Mouse (Mus musculus): ENCODE data around the gene Vps52. TPM values are rescaled to one million over a fixed set of nuclear protein-coding genes. Genes with fewer than 3 reads are reported as not detected.
"Not testable (repeated sequence)": the region's sequence is repeated elsewhere in the genome, so short reads cannot be mapped to it uniquely, and the experiment has no call there.

Vps52 gene
- polyA plus RNA-seq, 1 experiment from 2014 or later: 49.4 TPM

- Histone ChIP-seq H3K27me3 (ENCODE audit: control insufficient read depth, insufficient read depth, low read depth, low read length) (peaks cover 9% of the 10 kb centered on the region), H3K36me3 (ENCODE audit: control insufficient read depth, insufficient read depth, low read length) (no peaks in the 10 kb centered on the region), H3K27ac (ENCODE audit: low read length) (no peak overlapping the region), H3K4me1 (replicated peaks; ENCODE audit: control insufficient read depth, insufficient read depth, low read length) (no peaks in the 10 kb centered on the region; the same call in 1 of the 2 replicates), H3K9me3 (ENCODE audit: control insufficient read depth, low read length) (no peaks in the 10 kb centered on the region), H3K4me2 (ENCODE audit: low read depth, low read length) (no peak overlapping the region), H3K9ac (ENCODE audit: low read length) (no peak overlapping the region), H3K4me3 (ENCODE audit: low read length) (no peak overlapping the region)
- WGBS: 5% methylated on average over 1 of the region's 1 CpGs
- ATAC-seq (ENCODE audit: low read depth): peak; percentile 74; the same call in 1 of the 2 replicates
Measured at GRCm38 (mm10) chr17:33972691-33973090, 17.1 kb downstream of the Vps52 start.

- ATAC-seq (ENCODE audit: low read depth): no peak
- 53% methylated on average over 3 of the region's 3 CpGs for WGBS
Measured at GRCm38 (mm10) chr17:33973572-33973971, 18.0 kb downstream of the Vps52 start.

GRCm38 (mm10) chr17:33977861-33978557 is 22.4 kb downstream of the Vps52 start:
- H3K4me1 ChIP-seq (replicated peaks; ENCODE audit: control insufficient read depth, insufficient read depth, low read length): peaks cover 23% of the 10 kb centered on the region
- H3K27me3 ChIP-seq (ENCODE audit: control insufficient read depth, insufficient read depth, low read depth, low read length): peaks cover 33% of the 10 kb centered on the region
- peak overlapping the region; percentile 35; the same call in 1 of the 2 replicates for H3K9ac ChIP-seq (ENCODE audit: low read length)
- no peaks in the 10 kb centered on the region for H3K9me3 ChIP-seq (ENCODE audit: control insufficient read depth, low read length)
- H3K27ac ChIP-seq (ENCODE audit: low read length): no peak overlapping the region
- H3K4me2 ChIP-seq (ENCODE audit: low read depth, low read length): peak overlapping the region; percentile 64
- H3K36me3 ChIP-seq (ENCODE audit: control insufficient read depth, insufficient read depth, low read length): no peaks in the 10 kb centered on the region
- WGBS: 2% methylated on average over 57 of the region's 57 CpGs
- H3K4me3 ChIP-seq (ENCODE audit: low read length): peak overlapping the region; percentile 48
- ATAC-seq (ENCODE audit: low read depth): no peak

More at GRCm38 (mm10) chr17:33973572-33973971, 18.0 kb downstream of the Vps52 start:
- Histone ChIP-seq H3K4me3 (ENCODE audit: low read length) (no peak overlapping the region), H3K4me1 (replicated peaks; ENCODE audit: control insufficient read depth, insufficient read depth, low read length) (peaks cover 6% of the 10 kb centered on the region), H3K4me2 (ENCODE audit: low read depth, low read length) (no peak overlapping the region), H3K9ac (ENCODE audit: low read length) (no peak overlapping the region), H3K27ac (ENCODE audit: low read length) (no peak overlapping the region), H3K27me3 (ENCODE audit: control insufficient read depth, insufficient read depth, low read depth, low read length) (peaks cover 18% of the 10 kb centered on the region), H3K36me3 (ENCODE audit: control insufficient read depth, insufficient read depth, low read length) (no peaks in the 10 kb centered on the region), H3K9me3 (ENCODE audit: control insufficient read depth, low read length) (no peaks in the 10 kb centered on the region)

GRCm38 (mm10) chr17:33978631-33979031 is 23.0 kb downstream of the Vps52 start:
- peaks cover 23% of the 10 kb centered on the region for H3K4me1 ChIP-seq (replicated peaks; ENCODE audit: control insufficient read depth, insufficient read depth, low read length)
- H3K36me3 ChIP-seq (ENCODE audit: control insufficient read depth, insufficient read depth, low read length): no peaks in the 10 kb centered on the region
- peaks cover 33% of the 10 kb centered on the region for H3K27me3 ChIP-seq (ENCODE audit: control insufficient read depth, insufficient read depth, low read depth, low read length)
- ATAC-seq (ENCODE audit: low read depth): peak; percentile 10
- H3K4me3 ChIP-seq (ENCODE audit: low read length): peak overlapping the region; percentile 48
- no peak overlapping the region for H3K27ac ChIP-seq (ENCODE audit: low read length)
- no peaks in the 10 kb centered on the region for H3K9me3 ChIP-seq (ENCODE audit: control insufficient read depth, low read length)
- H3K9ac ChIP-seq (ENCODE audit: low read length): peak overlapping the region; percentile 35; the same call in 1 of the 2 replicates
- H3K4me2 ChIP-seq (ENCODE audit: low read depth, low read length): peak overlapping the region; percentile 64
- WGBS: 0% methylated on average over 16 of the region's 17 CpGs

GRCm38 (mm10) chr17:33979512-33980050 is 24.0 kb downstream of the Vps52 start:
- Histone ChIP-seq H3K4me1 (replicated peaks; ENCODE audit: control insufficient read depth, insufficient read depth, low read length) (peaks cover 23% of the 10 kb centered on the region), H3K9me3 (ENCODE audit: control insufficient read depth, low read length) (no peaks in the 10 kb centered on the region), H3K4me2 (ENCODE audit: low read depth, low read length) (no peak overlapping the region), H3K36me3 (ENCODE audit: control insufficient read depth, insufficient read depth, low read length) (no peaks in the 10 kb centered on the region), H3K27ac (ENCODE audit: low read length) (no peak overlapping the region), H3K27me3 (ENCODE audit: control insufficient read depth, insufficient read depth, low read depth, low read length) (peaks cover 33% of the 10 kb centered on the region), H3K4me3 (ENCODE audit: low read length) (no peak overlapping the region), H3K9ac (ENCODE audit: low read length) (no peak overlapping the region)
- WGBS: 38% methylated on average over 6 of the region's 6 CpGs
- no peak for ATAC-seq (ENCODE audit: low read depth)

GRCm38 (mm10) chr17:33980181-33981035 is 24.8 kb downstream of the Vps52 start:
- Histone ChIP-seq H3K4me2 (ENCODE audit: low read depth, low read length) (peak overlapping the region; percentile 58; the same call in 1 of the 2 replicates), H3K4me1 (replicated peaks; ENCODE audit: control insufficient read depth, insufficient read depth, low read length) (peaks cover 23% of the 10 kb centered on the region), H3K36me3 (ENCODE audit: control insufficient read depth, insufficient read depth, low read length) (no peaks in the 10 kb centered on the region), H3K9ac (ENCODE audit: low read length) (no peak overlapping the region), H3K9me3 (ENCODE audit: control insufficient read depth, low read length) (no peaks in the 10 kb centered on the region), H3K4me3 (ENCODE audit: low read length) (peak overlapping the region; percentile 48), H3K27me3 (ENCODE audit: control insufficient read depth, insufficient read depth, low read depth, low read length) (peaks cover 33% of the 10 kb centered on the region), H3K27ac (ENCODE audit: low read length) (peak overlapping the region; percentile 70)
- 67% methylated on average over 19 of the region's 19 CpGs for WGBS
- ATAC-seq (ENCODE audit: low read depth): peak; percentile 5; the same call in 1 of the 2 replicates

- H3K9ac ChIP-seq (ENCODE audit: low read length): peak overlapping the region; percentile 53
- ATAC-seq (ENCODE audit: low read depth): peak; percentile 94
- H3K36me3 ChIP-seq (ENCODE audit: control insufficient read depth, insufficient read depth, low read length): not testable (repeated sequence)
Measured at GRCm38 (mm10) chr17:33981192-33981909, 25.7 kb downstream of the Vps52 start.

GRCm38 (mm10) chr17:33982136-33982535 is 26.5 kb downstream of the Vps52 start:
- H3K4me2 ChIP-seq (ENCODE audit: low read depth, low read length): peak overlapping the region; percentile 58
- H3K27me3 ChIP-seq (ENCODE audit: control insufficient read depth, insufficient read depth, low read depth, low read length): peaks cover 28% of the 10 kb centered on the region
- not testable (repeated sequence) for H3K9me3 ChIP-seq (ENCODE audit: control insufficient read depth, low read length); H3K9ac ChIP-seq (ENCODE audit: low read length); H3K4me3 ChIP-seq (ENCODE audit: low read length); ATAC-seq (ENCODE audit: low read depth); H3K36me3 ChIP-seq (ENCODE audit: control insufficient read depth, insufficient read depth, low read length); H3K27ac ChIP-seq (ENCODE audit: low read length)
- H3K4me1 ChIP-seq (replicated peaks; ENCODE audit: control insufficient read depth, insufficient read depth, low read length): peaks cover 23% of the 10 kb centered on the region
- WGBS: 9% methylated on average over 8 of the region's 8 CpGs

More at GRCm38 (mm10) chr17:33981192-33981909, 25.7 kb downstream of the Vps52 start:
- Histone ChIP-seq H3K4me1 (replicated peaks; ENCODE audit: control insufficient read depth, insufficient read depth, low read length) (peaks cover 23% of the 10 kb centered on the region), H3K4me2 (ENCODE audit: low read depth, low read length) (peak overlapping the region; percentile 58), H3K4me3 (ENCODE audit: low read length) (peak overlapping the region; percentile 48), H3K27ac (ENCODE audit: low read length) (peak overlapping the region; percentile 70), H3K27me3 (ENCODE audit: control insufficient read depth, insufficient read depth, low read depth, low read length) (peaks cover 31% of the 10 kb centered on the region)
- WGBS: under 1% methylated on average over 27 of the region's 27 CpGs
- H3K9me3 ChIP-seq (ENCODE audit: control insufficient read depth, low read length): not testable (repeated sequence)

All from lung, embryonic 16.5 days (tissue).